Mouse (Mus musculus) spleen, adult 2 months (tissue): ENCODE measurements around the gene Larp4. TPM values are rescaled to one million over a fixed set of nuclear protein-coding genes. Genes with fewer than 3 reads are reported as not detected.
A peak's percentile ranks its signal among the peaks of the same experiment; 100 is the strongest.

Experiments
- DNase-seq, 2 experiments: peaks; one replicate each; pipeline versions ENCODE4 v3.0.0 to v3.0.0-alpha.2; 2012 to 2021; ENCODE audit warnings: low spot score in 2 of 2, low read depth in 1 of 2
- H3K27ac ChIP-seq: fragments of 200-500 bp; 2 replicates; pipeline ENCODE4 v1.5.1; 2012; ENCODE audit warnings: low read length, inconsistent platforms; ENCODE audit not compliant: insufficient read depth
- H3K27me3 ChIP-seq: fragments of 200-500 bp; 2 replicates; pipeline ENCODE4 v1.6.1; 2012; ENCODE audit warnings: mild to moderate bottlenecking, moderate library complexity, low read length, inconsistent platforms; ENCODE audit not compliant: control insufficient read depth, insufficient read depth
- H3K36me3 ChIP-seq: fragments of 200-500 bp; 2 replicates; pipeline ENCODE4 v1.6.1; 2012; ENCODE audit warnings: mild to moderate bottlenecking, low read length, inconsistent platforms; ENCODE audit not compliant: control insufficient read depth, insufficient read depth
- H3K4me1 ChIP-seq: fragments of 200-500 bp; 2 replicates; pipeline ENCODE4 v1.6.1; 2011; ENCODE audit warnings: inconsistent platforms; ENCODE audit not compliant: control insufficient read depth, insufficient read depth, insufficient read length
- H3K4me3 ChIP-seq: fragments of 200-500 bp; 2 replicates; pipeline ENCODE4 v1.5.1; 2011; ENCODE audit warnings: mild to moderate bottlenecking, inconsistent platforms; ENCODE audit not compliant: insufficient read depth, insufficient read length; ENCODE audit errors: extremely low read depth
- CTCF ChIP-seq: fragments of 200-500 bp; IDR thresholded peaks from 2 replicates; pipeline ENCODE4 v1.5.1; 2011; ENCODE audit warnings: mild to moderate bottlenecking, inconsistent platforms; ENCODE audit not compliant: insufficient read depth, insufficient read length, insufficient replicate concordance; ENCODE audit errors: extremely low read depth
- POLR2A ChIP-seq: fragments of 200-500 bp; IDR thresholded peaks from 2 replicates; pipeline ENCODE4 v1.6.1; 2011; ENCODE audit warnings: low read depth, low read length, inconsistent platforms
- WGBS: fragments of 180-500 bp; shearing (Covaris S2); methylation state at CpG from one replicate; pipeline ENCODE4 v1.1.7; 2018; 5-methylcytosine and 5-hydroxymethylcytosine counted together
- polyA plus RNA-seq: library from polyadenylated mRNA; depleted of rRNA; stranded (reverse); fragments of >200 nt; gene quantifications from 2 replicates; pipeline ENCODE4 v1.2.3, GENCODE M21; 2012

The Larp4 gene
- polyA plus RNA-seq, 1 experiment = 27.5 TPM

DNA sequence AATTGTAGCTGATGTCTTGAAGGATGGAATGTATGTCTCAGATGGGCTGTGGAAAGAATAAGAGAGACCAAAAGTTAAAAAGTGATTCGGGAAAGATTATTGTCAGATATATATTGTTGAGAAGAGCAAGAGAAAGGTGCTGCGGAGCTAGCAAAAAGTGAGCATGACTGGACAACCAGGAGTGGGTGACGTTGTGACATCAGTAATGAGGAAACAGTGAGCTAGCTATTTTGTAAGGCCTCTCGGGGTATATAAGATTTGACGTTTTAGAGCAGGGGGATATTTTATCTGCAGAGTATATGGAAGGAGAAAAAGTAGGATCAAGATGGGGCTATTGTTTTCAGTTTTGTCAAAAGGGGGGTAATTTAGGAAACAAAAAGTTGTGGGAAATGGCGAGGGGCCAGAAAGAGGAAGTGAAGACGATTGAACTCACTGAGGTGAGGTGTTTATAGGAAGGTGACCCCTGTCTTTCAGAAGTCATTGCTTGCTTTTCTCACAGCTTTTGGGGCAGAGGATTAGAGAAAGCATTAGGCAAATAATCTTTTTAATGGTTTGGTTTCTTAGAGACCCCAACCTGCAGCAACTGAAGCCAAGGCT is 34.9 kb downstream of the Larp4 start:
- Histone ChIP-seq H3K4me1 (peaks cover 8% of the 10 kb centered on the region; the same call in 1 of the 2 replicates), H3K27me3 (no peaks in the 10 kb centered on the region), H3K27ac (peak overlapping the region; percentile 40; the same call in 1 of the 2 replicates), H3K36me3 (peaks cover 25% of the 10 kb centered on the region), H3K4me3 (no peak overlapping the region)
- no peak for TF ChIP-seq CTCF
- TF ChIP-seq POLR2A = no peak
- 57% methylated on average over 7 of the region's 7 CpGs for WGBS
- peak in 1 of 2 experiments; percentile 20 for DNase-seq

DNA sequence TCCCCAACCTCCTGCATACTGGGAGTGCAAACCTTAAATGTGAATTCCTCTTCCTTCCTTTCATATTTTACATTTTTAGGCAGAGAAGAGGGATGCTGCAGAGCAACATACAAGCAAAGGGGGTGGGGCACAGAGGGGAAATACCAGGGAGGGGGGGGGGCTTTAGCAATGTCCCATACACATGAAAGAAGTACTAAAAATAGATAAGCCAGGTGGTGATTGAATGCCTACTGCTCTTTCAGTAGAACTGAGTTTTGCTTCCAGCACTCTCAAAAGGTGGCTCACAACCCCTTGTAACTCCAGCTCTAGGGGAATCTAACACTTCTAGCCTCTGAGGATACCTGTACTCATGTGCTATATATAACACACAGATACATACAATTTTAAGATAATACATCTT is 36.3 kb downstream of the Larp4 start:
- Histone ChIP-seq H3K27me3 (no peaks in the 10 kb centered on the region), H3K4me3 (no peak overlapping the region; the same call in 1 of the 2 replicates), H3K4me1 (peaks cover 8% of the 10 kb centered on the region; the same call in 1 of the 2 replicates), H3K27ac (0 out of 2 replicates have a peak overlapping the region, but pooled peaks have one; percentile 42), H3K36me3 (peaks cover 30% of the 10 kb centered on the region)
- DNase-seq = no peak
- TF ChIP-seq CTCF (no peak), POLR2A (no peak)

DNA sequence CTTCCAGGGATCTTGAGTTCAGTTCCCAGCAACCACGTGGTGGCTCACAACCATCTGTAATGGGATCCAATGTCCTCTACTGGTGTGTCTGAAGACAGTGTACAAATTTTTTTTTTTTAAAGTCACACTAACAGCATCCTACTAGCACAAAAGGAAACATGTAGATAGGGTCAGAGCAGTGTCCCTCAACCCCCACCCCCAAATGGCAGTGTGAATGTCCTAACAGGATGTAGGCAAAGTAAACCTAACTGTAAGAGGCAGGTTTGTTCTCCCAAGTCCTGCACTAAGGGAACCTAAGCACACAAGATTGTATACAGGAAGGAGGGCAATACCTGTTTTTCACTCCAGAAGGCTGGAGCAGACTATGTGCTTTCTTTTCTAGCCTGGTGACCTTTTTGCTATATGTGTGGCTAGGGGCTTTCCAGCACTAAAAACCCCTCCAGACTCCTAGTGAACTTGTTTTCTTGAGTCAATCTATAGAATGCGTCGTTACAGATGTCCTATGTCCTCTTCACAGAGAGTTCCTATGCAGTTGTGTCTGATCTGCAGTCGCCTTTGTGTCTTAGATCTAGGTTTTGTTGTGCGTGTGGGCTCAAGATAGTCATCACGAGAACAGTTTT is 48.5 kb downstream of the Larp4 start:
- no peaks in the 10 kb centered on the region for H3K27me3 ChIP-seq
- no peak overlapping the region for H3K27ac ChIP-seq
- H3K4me1 ChIP-seq = peaks cover 5% of the 10 kb centered on the region; the same call in 1 of the 2 replicates
- 68% methylated on average over 6 of the region's 6 CpGs for WGBS
- TF ChIP-seq CTCF (no peak), POLR2A (no peak)
- DNase-seq = no peak
- peaks cover 3% of the 10 kb centered on the region; the same call in 1 of the 2 replicates for H3K36me3 ChIP-seq
- H3K4me3 ChIP-seq = no peak overlapping the region

DNA sequence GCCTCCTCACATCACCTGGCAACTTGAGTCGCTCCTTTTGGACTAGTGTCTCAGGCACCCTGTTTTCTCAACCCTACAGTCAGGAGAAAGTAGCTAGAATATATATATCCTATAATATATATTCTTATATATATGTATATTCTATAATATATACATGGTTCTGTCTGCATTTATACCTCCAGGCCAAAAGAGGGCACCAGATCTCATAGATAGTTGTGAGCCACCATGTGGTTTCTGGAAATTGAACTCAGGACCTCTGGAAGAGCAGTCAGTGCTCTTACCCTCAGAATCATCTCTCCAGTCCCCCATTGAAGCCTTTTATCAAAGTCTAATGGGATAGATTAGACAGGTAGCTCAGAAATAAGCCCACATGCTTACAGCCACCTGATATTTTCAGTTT is 51.3 kb downstream of the Larp4 start:
- no peak for TF ChIP-seq POLR2A
- no peak for TF ChIP-seq CTCF
- Histone ChIP-seq H3K36me3 (no peaks in the 10 kb centered on the region), H3K4me3 (no peak overlapping the region), H3K27me3 (no peaks in the 10 kb centered on the region), H3K4me1 (peaks cover 5% of the 10 kb centered on the region; the same call in 1 of the 2 replicates), H3K27ac (no peak overlapping the region)
- WGBS = 94% methylated on average over 1 of the region's 1 CpGs
- DNase-seq = no peak

DNA sequence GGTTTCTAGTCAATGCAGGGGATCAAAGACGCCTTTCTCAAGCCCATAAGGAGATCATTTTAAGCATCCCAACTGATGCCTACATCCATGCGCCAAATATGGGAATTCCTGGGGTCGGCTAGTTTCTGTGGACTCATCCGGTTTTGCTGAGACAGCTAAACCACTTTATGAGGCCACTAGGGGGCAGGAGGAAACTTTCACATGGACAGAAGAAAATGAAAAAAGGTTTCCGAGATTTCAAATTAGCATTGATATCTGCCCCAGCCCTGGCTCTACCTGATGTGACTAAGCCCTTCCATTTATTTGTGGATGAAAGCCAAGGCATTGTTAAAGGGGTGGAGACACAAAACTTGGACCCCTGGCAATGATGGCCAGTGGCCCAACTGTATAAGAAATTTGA is 53.1 kb downstream of the Larp4 start:
- no peaks in the 10 kb centered on the region for H3K36me3 ChIP-seq
- TF ChIP-seq POLR2A = no peak
- TF ChIP-seq CTCF = peak; percentile 23; the same call in 1 of the 2 replicates
- peak; percentile 23 to 35 for DNase-seq
- peaks cover 5% of the 10 kb centered on the region; the same call in 1 of the 2 replicates for H3K4me1 ChIP-seq
- no peaks in the 10 kb centered on the region for H3K27me3 ChIP-seq
- no peak overlapping the region for H3K27ac ChIP-seq
- H3K4me3 ChIP-seq = no peak overlapping the region
- 12% methylated on average over 5 of the region's 5 CpGs for WGBS

DNA sequence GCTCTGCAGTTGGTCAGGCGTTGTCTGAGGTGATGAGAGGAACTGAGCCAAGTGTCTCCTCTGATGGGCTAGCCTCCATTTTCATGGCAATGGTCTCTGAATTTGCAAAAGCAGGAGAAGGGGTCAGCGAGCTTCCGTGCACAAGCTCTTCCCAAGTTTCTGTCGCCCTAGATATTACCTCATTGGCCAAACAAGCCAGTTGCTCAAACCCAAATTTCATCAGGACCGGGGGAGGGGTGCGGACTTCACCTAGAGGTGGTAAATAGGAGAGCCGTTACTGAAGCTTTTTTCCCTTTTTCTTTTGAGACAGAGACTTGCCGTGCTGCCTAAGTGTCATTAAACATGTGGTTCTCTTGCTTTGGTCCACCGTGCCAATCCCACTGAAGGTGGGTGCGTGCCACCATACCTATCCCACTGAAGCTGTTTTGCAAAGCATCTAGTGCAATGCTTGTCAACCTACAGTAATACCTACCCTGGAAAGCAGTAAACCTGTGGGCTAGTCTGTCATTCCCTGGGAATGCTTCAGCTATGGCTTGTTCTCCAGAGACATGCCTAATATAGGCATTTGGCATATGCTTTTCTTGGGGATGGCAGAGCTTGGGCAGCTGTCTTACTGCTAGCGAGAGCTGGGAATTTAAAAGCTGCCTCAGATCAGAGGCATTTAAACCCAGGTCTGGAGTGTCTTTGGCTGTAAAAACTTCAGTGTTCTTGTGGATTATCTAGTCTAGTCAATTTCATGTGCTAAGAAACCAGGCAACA is 55.4 kb downstream of the Larp4 start:
- Histone ChIP-seq H3K36me3 (no peaks in the 10 kb centered on the region), H3K27me3 (no peaks in the 10 kb centered on the region), H3K4me1 (no peaks in the 10 kb centered on the region), H3K27ac (no peak overlapping the region), H3K4me3 (no peak overlapping the region)
- 83% methylated on average over 11 of the region's 11 CpGs for WGBS
- DNase-seq = no peak
- no peak for TF ChIP-seq CTCF
- TF ChIP-seq POLR2A = no peak

DNA sequence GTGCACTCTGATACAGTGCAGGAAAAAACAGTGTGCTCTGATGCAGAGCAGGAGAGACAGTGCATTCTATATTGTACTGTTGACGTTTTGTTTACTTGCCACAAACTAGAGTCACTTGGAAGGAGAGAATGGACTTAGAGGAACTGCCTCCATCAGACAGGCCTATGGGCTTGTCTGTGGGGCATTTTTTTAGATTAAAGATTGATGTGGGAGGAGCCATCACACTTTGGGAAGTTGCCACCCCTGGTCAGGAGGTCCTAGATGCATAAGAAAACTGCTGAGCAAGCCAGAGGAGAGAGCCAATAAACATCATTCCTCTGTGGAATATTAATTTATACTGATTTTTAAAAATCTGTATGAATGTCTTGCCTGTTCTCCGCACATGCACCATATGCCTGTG is 58.3 kb downstream of the Larp4 start:
- TF ChIP-seq CTCF = no peak
- no peak for TF ChIP-seq POLR2A
- WGBS = 76% methylated on average over 2 of the region's 2 CpGs
- no peak for DNase-seq
- Histone ChIP-seq H3K36me3 (no peaks in the 10 kb centered on the region), H3K4me1 (no peaks in the 10 kb centered on the region), H3K27me3 (no peaks in the 10 kb centered on the region), H3K27ac (no peak overlapping the region), H3K4me3 (no peak overlapping the region)
